Mouse (Mus musculus): ENCODE data around the gene Cep70. TPM values are rescaled to one million over a fixed set of nuclear protein-coding genes. Genes with fewer than 3 reads are reported as not detected.

Cep70 gene
- total and polyA plus RNA-seq, 3 experiments, result 7.3 to 7.6 TPM; not detected in 1

GRCm38 (mm10) chr9:99319343-99319951 lies 76.3 kb downstream of the Cep70 start:
- no peaks in the 10 kb centered on the region for H3K27me3 ChIP-seq (ENCODE audit: control insufficient read depth in 1 of 2, insufficient read depth in 2 of 2, low read length in 2 of 2)

GRCm38 (mm10) chr9:99320006-99320405 lies 76.8 kb downstream of the Cep70 start:
- H3K79me2 ChIP-seq (ENCODE audit: control insufficient read depth, insufficient read depth, low read length, poor library complexity), result no peaks in the 10 kb centered on the region
- no peak for DNase-seq (ENCODE audit: low read depth, low spot score)
- no peaks in the 10 kb centered on the region for H3K9me3 ChIP-seq (replicated peaks; ENCODE audit: insufficient read depth, low read length)
- no peak for TF ChIP-seq KAT2A (conservative IDR thresholded peaks at IDR 0.05; ENCODE audit: low read depth, low read length)
- no peak for TF ChIP-seq GATA1 (IDR thresholded peaks at IDR 0.05; ENCODE audit: low read depth, low read length)
- TF ChIP-seq GABPA (IDR thresholded peaks at IDR 0.05; ENCODE audit: low read depth, low read length), result no peak
- TF ChIP-seq ELF1 (IDR thresholded peaks at IDR 0.05; ENCODE audit: low read depth, low read length), result no peak
- no peak for TF ChIP-seq E2F4 (IDR thresholded peaks at IDR 0.05; ENCODE audit: borderline replicate concordance, low read depth, low read length)
- no peak for TF ChIP-seq CHD1 (IDR thresholded peaks at IDR 0.05; ENCODE audit: low read depth, low read length)
- TF ChIP-seq POLR2A (IDR thresholded peaks at IDR 0.05; ENCODE audit: control insufficient read depth in 1 of 2, insufficient read depth in 1 of 2, low read depth in 1 of 2, low read length in 2 of 2, poor library complexity in 1 of 2), result no peak
- TF ChIP-seq JUND (IDR thresholded peaks at IDR 0.05; ENCODE audit: low read depth, low read length), result no peak
- no peak for TF ChIP-seq ZC3H11A (IDR thresholded peaks at IDR 0.05; ENCODE audit: low read depth, low read length)
- TF ChIP-seq ZKSCAN1 (IDR thresholded peaks at IDR 0.05; ENCODE audit: low read depth, low read length), result no peak
- TF ChIP-seq ETS1 (IDR thresholded peaks at IDR 0.05; ENCODE audit: low read depth, low read length), result no peak
- no peak for TF ChIP-seq MEF2A (IDR thresholded peaks at IDR 0.05; ENCODE audit: extremely low read depth, insufficient replicate concordance, low read depth, low read length, poor library complexity, severe bottlenecking)
- H3K4me3 ChIP-seq (ENCODE audit: control insufficient read depth in 1 of 2, insufficient read depth in 1 of 2, low read depth in 2 of 2, low read length in 2 of 2), result no peak overlapping the region
- no peak overlapping the region for H3K27ac ChIP-seq (ENCODE audit: control insufficient read depth, low read depth, low read length)
- no peak overlapping the region for H3K9ac ChIP-seq (ENCODE audit: control insufficient read depth, low read depth, low read length, poor library complexity, severe bottlenecking)
- H3K36me3 ChIP-seq (ENCODE audit: control insufficient read depth in 1 of 2, insufficient read depth in 2 of 2, low read length in 2 of 2), result no peaks in the 10 kb centered on the region
- H3K27me3 ChIP-seq (ENCODE audit: control insufficient read depth in 1 of 2, insufficient read depth in 2 of 2, low read length in 2 of 2), result no peaks in the 10 kb centered on the region
- H3K4me1 ChIP-seq (ENCODE audit: control insufficient read depth in 1 of 2, insufficient read depth in 2 of 2, low read length in 2 of 2), result no peaks in the 10 kb centered on the region

More at GRCm38 (mm10) chr9:99319343-99319951, 76.3 kb downstream of the Cep70 start:
- Histone ChIP-seq H3K9ac (ENCODE audit: control insufficient read depth, low read depth, low read length, poor library complexity, severe bottlenecking) (no peak overlapping the region), H3K36me3 (ENCODE audit: control insufficient read depth in 1 of 2, insufficient read depth in 2 of 2, low read length in 2 of 2) (no peaks in the 10 kb centered on the region), H3K79me2 (ENCODE audit: control insufficient read depth, insufficient read depth, low read length, poor library complexity) (no peaks in the 10 kb centered on the region), H3K9me3 (replicated peaks; ENCODE audit: insufficient read depth, low read length) (no peaks in the 10 kb centered on the region), H3K27ac (ENCODE audit: control insufficient read depth, low read depth, low read length) (no peak overlapping the region), H3K4me1 (ENCODE audit: control insufficient read depth in 1 of 2, insufficient read depth in 2 of 2, low read length in 2 of 2) (no peaks in the 10 kb centered on the region), H3K4me3 (ENCODE audit: control insufficient read depth in 1 of 2, insufficient read depth in 1 of 2, low read depth in 2 of 2, low read length in 2 of 2) (no peak overlapping the region)
- no peak for DNase-seq (ENCODE audit: low read depth, low spot score)
- TF ChIP-seq E2F4 (IDR thresholded peaks at IDR 0.05; ENCODE audit: borderline replicate concordance, low read depth, low read length) (no peak), KAT2A (conservative IDR thresholded peaks at IDR 0.05; ENCODE audit: low read depth, low read length) (no peak), MYC (IDR thresholded peaks at IDR 0.05; ENCODE audit: low read depth, low read length) (no peak), TAL1 (IDR thresholded peaks at IDR 0.05; ENCODE audit: low read length) (no peak), MAFK (IDR thresholded peaks at IDR 0.05; ENCODE audit: borderline replicate concordance, low read depth, low read length) (no peak), ZNF384 (IDR thresholded peaks at IDR 0.05; ENCODE audit: low read depth, low read length) (no peak), HCFC1 (IDR thresholded peaks at IDR 0.05; ENCODE audit: low read depth, low read length) (no peak), MXI1 (IDR thresholded peaks at IDR 0.05; ENCODE audit: low read depth, low read length) (no peak), ZKSCAN1 (IDR thresholded peaks at IDR 0.05; ENCODE audit: low read depth, low read length) (no peak)
